Mouse (Mus musculus): ENCODE measurements around the gene Pde6d. TPM values are rescaled to one million over a fixed set of nuclear protein-coding genes. Genes with fewer than 3 reads are reported as not detected.

Pde6d gene
- polyA plus RNA-seq, 1 experiment from 2014 or later: 103 TPM

DNA sequence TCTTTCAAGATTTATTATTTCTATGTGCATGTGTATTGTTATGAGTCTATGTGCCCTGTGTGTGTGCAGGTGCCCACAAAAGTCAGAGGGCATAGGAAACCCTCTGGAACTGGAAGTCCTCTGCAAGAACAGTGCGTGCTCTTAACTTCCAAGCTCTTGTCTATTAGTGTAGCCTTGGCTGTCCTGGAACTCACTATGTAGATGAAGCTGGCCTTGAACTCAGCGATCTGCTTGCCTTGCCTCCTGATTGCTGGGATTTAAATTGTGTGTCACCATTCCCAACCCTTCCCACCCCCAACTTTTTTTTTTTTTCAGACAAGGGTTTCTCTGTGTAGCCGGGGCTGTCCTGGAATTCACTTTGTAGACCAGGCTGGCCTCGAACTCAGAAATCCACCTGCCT lies 86.1 kb downstream of the Pde6d start:
- Histone ChIP-seq H3K27me3 (no peaks in the 10 kb centered on the region), H3K4me3 (no peak overlapping the region), H3K9ac (no peak overlapping the region), H3K4me1 (replicated peaks) (peaks cover 46% of the 10 kb centered on the region), H3K27ac (replicated peaks) (no peak overlapping the region), H3K4me2 (no peak overlapping the region), H3K9me3 (no peaks in the 10 kb centered on the region), H3K36me3 (no peaks in the 10 kb centered on the region)
- 98% methylated on average over 4 of the region's 4 CpGs for WGBS
- ATAC-seq (ENCODE audit: low read depth): no peak

DNA sequence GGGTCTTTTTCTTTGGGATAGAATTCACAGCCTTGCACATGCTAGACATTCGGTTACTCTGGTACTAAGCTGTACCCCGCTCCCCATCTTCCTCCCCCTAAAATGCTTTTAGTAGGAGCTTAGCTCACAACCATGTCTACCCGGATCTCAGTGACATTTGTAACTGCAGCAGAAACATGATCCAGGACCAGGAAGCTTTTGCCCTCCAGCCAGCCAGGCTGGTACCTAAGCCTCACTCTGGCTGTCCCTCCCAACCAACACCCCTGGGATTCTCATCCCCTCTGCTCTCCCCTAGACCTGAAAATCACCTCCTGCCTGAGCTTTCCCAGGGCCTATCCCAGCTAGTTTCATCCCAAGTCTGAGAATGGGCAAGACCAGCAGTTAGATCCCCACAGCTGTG lies 88.6 kb downstream of the Pde6d start:
- Histone ChIP-seq H3K9me3 (no peaks in the 10 kb centered on the region), H3K4me2 (no peak overlapping the region), H3K4me3 (no peak overlapping the region), H3K36me3 (no peaks in the 10 kb centered on the region), H3K27ac (replicated peaks) (no peak overlapping the region), H3K9ac (no peak overlapping the region), H3K27me3 (no peaks in the 10 kb centered on the region), H3K4me1 (replicated peaks) (peaks cover 38% of the 10 kb centered on the region)
- 77% methylated on average over 3 of the region's 3 CpGs for WGBS
- no peak for ATAC-seq (ENCODE audit: low read depth)

Other genes with a start within 250 kb of the Pde6d start
- gene Ncl, start 223.2 kb downstream of the Pde6d start, polyA plus RNA-seq (2015; fragmentation: Nextera tagmentation; extraction: Ambion mirVana): 213 and 222 TPM in 2 replicates
- gene Nmur1, start 156.4 kb downstream of the Pde6d start, polyA plus RNA-seq (2015; fragmentation: Nextera tagmentation; extraction: Ambion mirVana): 0.49 TPM in 1 of 2 replicates, not detected in the other
- gene Tex44, start 156.3 kb downstream of the Pde6d start, polyA plus RNA-seq (2015; fragmentation: Nextera tagmentation; extraction: Ambion mirVana): not detected in 2 replicates
- 2,347 and 2,536 TPM in 2 replicates for gene Ptma, start 55.9 kb downstream of the Pde6d start, polyA plus RNA-seq (2015; fragmentation: Nextera tagmentation; extraction: Ambion mirVana)
- 53.5 and 60.6 TPM in 2 replicates for gene Cops7b, start 275 bp upstream of the Pde6d start, polyA plus RNA-seq (2015; fragmentation: Nextera tagmentation; extraction: Ambion mirVana)
- gene Nppc, start 87.9 kb upstream of the Pde6d start, polyA plus RNA-seq (2015; fragmentation: Nextera tagmentation; extraction: Ambion mirVana): 12.7 and 14.7 TPM in 2 replicates
- 35.5 and 40.8 TPM in 2 replicates for gene Dis3l2, start 121.2 kb upstream of the Pde6d start, polyA plus RNA-seq (2015; fragmentation: Nextera tagmentation; extraction: Ambion mirVana)